Mouse (Mus musculus): ENCODE measurements around the gene Ube2n. TPM values are rescaled to one million over a fixed set of nuclear protein-coding genes. Genes with fewer than 3 reads are reported as not detected.
A peak's percentile ranks its signal among the peaks of the same experiment; 100 is the strongest.
"Not testable (repeated sequence)": the region's sequence is repeated elsewhere in the genome, so short reads cannot be mapped to it uniquely, and the experiment has no call there.

The Ube2n gene
- total RNA-seq, 1 experiment from 2014 or later: 145 TPM

- no peak for ATAC-seq (replicated peaks in 1 of 2; ENCODE audit: insufficient read depth in 1 of 2, low FRiP score in 2 of 2, low TSS enrichment in 1 of 2, low read depth in 1 of 2, poor library complexity in 2 of 2, severe bottlenecking in 2 of 2)
Measured at GRCm38 (mm10) chr10:95545051-95545450, 30.1 kb downstream of the Ube2n start.

GRCm38 (mm10) chr10:95546178-95546577, 31.2 kb downstream of the Ube2n start:
- ATAC-seq (replicated peaks in 1 of 2; ENCODE audit: insufficient read depth in 1 of 2, low FRiP score in 2 of 2, low TSS enrichment in 1 of 2, low read depth in 1 of 2, poor library complexity in 2 of 2, severe bottlenecking in 2 of 2): no peak

DNA sequence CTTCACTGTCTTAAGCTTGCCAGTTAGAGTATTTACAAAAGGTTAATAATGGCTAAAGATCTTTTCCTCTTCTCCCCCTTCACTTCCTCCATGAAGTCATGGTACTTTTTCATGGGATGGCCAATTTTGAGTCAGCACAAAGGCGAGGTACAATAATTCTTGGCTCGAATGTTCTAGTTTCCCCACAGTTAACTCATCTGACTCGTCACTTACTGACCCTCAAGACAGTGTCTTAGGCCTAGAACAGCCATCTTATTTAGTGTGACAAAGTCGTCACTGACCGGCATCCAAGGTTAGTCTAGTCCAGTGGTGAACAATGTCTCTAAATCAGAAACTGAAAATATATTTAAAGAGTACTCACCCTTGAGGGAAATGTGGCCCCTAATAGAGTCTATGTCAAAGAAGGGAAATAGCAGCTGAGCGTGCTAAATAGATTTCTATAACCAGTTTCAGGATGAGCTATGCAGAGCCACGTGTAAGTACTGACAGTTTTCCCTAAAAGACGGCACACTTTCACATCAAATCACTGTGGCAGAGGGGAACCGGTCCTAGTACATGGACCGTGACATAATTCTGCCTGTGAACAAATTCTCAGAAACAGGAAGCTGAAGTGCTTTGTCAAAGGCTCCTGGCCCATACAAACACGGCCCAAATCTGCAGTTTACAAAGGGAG, 33.3 kb downstream of the Ube2n start:
- ATAC-seq (replicated peaks in 1 of 2; ENCODE audit: insufficient read depth in 1 of 2, low FRiP score in 2 of 2, low TSS enrichment in 1 of 2, low read depth in 1 of 2, poor library complexity in 2 of 2, severe bottlenecking in 2 of 2): no peak

DNA sequence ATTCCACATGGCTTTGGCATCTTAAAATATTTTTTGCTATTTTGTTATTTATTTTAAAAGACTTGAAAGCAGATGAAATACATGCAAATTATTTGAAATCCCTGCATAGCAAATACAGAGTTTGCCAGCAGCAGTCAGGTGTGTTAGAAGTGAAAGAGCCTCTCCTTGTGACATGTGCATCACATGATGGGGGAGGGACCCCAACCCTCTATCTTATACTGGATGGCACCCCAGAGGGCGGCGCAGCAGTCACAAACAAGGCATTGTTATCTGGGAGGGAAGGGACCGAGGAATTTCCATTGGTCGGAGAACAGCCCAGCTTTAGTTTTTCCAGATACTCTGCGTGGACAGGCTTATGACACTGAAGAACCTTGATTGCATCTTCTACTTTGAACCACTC, 34.1 kb downstream of the Ube2n start:
- ATAC-seq (replicated peaks in 1 of 2; ENCODE audit: insufficient read depth in 1 of 2, low FRiP score in 2 of 2, low TSS enrichment in 1 of 2, low read depth in 1 of 2, poor library complexity in 2 of 2, severe bottlenecking in 2 of 2): not testable (repeated sequence)

- no peak for ATAC-seq (replicated peaks in 1 of 2; ENCODE audit: insufficient read depth in 1 of 2, low FRiP score in 2 of 2, low TSS enrichment in 1 of 2, low read depth in 1 of 2, poor library complexity in 2 of 2, severe bottlenecking in 2 of 2)
Measured at GRCm38 (mm10) chr10:95550506-95550905, 35.6 kb downstream of the Ube2n start.

GRCm38 (mm10) chr10:95551752-95552151, 36.8 kb downstream of the Ube2n start:
- no peak for ATAC-seq (replicated peaks in 1 of 2; ENCODE audit: insufficient read depth in 1 of 2, low FRiP score in 2 of 2, low TSS enrichment in 1 of 2, low read depth in 1 of 2, poor library complexity in 2 of 2, severe bottlenecking in 2 of 2)

DNA sequence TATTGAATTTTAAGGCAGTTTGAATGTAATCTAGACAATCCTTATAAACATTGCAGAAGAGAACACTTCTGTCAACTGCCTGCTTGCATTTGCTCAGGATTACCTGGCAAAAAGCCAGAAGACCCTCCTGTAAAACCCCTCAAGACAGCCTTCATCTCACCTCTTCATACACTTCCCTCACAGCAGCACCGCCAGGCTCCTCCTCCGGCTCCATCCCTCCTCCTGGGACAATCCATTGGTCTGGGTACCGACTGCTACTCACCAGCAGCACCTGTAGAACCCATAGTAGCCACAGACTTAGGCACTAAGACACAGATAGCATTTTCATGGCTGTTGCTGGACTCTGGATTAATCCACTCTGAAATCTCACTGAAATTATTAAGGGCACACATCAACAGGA, 37.4 kb downstream of the Ube2n start:
- no peak for ATAC-seq (replicated peaks in 1 of 2; ENCODE audit: insufficient read depth in 1 of 2, low FRiP score in 2 of 2, low TSS enrichment in 1 of 2, low read depth in 1 of 2, poor library complexity in 2 of 2, severe bottlenecking in 2 of 2)

DNA sequence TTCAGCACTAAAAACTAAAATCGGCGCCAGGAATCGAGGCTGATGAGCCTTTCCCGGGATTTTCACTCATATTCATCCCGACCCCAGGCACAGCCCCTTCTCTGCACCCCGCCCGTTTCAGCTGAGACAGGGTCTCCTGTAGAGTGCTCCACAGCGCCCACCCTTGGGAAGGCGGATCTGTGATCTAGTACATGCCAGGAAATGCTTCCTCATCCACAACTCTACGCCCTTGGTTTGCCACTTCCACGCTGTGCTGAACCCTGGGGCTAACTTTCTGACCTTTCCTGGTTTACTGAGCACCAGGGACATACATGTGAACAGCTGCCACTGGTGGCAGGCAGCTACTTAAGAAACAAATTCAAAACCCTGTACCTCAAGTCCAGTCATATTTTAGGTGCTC, 40.9 kb downstream of the Ube2n start:
- no peak for ATAC-seq (replicated peaks in 1 of 2; ENCODE audit: insufficient read depth in 1 of 2, low FRiP score in 2 of 2, low TSS enrichment in 1 of 2, low read depth in 1 of 2, poor library complexity in 2 of 2, severe bottlenecking in 2 of 2)

DNA sequence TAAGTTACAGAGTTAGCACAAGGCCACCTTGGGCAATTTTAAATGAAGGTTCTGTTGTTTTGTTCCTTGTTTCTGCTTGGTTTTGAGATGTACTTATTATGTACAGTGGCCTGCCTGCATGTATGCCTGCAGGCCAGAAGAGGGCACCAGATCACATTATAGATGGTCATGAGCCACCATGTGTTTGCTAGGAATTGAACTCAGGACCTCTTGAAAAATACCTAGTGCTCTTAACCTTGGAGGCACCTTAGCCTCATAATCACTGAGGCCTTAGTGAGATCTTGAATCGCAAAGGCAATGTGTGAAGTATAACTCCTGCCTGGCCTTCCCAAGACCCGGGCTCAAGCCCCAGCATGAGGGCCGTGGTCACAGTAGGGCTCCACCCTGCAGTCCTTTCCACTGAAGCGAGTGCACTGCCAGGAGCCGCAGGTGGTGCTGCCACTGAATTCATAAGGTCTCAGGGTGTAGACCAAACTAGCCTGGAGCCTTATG, 42.4 kb downstream of the Ube2n start:
- ATAC-seq (replicated peaks in 1 of 2; ENCODE audit: insufficient read depth in 1 of 2, low FRiP score in 2 of 2, low TSS enrichment in 1 of 2, low read depth in 1 of 2, poor library complexity in 2 of 2, severe bottlenecking in 2 of 2): peak in 1 of 2 experiments; percentile 42; a peak in 2 of 4 replicates

DNA sequence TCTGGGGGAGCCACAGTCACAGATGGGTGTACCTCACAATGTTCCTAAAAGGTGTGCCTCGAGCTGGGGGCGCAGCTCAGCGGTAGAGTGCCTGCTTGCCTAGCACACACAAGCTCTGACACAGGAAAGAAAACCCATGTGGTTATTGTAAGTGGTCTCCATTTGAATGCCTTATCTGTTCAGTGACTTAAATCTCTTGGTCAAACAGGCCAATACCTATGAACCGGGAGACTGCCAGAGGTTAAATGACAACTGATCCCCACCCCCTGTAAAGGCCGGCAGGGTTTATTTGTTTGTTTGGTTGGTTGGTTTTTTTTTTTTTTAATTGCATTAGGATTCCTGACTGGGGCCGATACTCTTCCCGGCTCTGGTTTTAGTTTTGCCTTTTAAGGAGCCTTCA, 44.5 kb downstream of the Ube2n start:
- ATAC-seq (replicated peaks in 1 of 2; ENCODE audit: insufficient read depth in 1 of 2, low FRiP score in 2 of 2, low TSS enrichment in 1 of 2, low read depth in 1 of 2, poor library complexity in 2 of 2, severe bottlenecking in 2 of 2): no peak

GRCm38 (mm10) chr10:95560394-95560983, 45.5 kb downstream of the Ube2n start:
- no peak for ATAC-seq (replicated peaks in 1 of 2; ENCODE audit: insufficient read depth in 1 of 2, low FRiP score in 2 of 2, low TSS enrichment in 1 of 2, low read depth in 1 of 2, poor library complexity in 2 of 2, severe bottlenecking in 2 of 2)

- ATAC-seq (replicated peaks in 1 of 2; ENCODE audit: insufficient read depth in 1 of 2, low FRiP score in 2 of 2, low TSS enrichment in 1 of 2, low read depth in 1 of 2, poor library complexity in 2 of 2, severe bottlenecking in 2 of 2): no peak
Measured at GRCm38 (mm10) chr10:95561616-95562015, 46.7 kb downstream of the Ube2n start.

DNA sequence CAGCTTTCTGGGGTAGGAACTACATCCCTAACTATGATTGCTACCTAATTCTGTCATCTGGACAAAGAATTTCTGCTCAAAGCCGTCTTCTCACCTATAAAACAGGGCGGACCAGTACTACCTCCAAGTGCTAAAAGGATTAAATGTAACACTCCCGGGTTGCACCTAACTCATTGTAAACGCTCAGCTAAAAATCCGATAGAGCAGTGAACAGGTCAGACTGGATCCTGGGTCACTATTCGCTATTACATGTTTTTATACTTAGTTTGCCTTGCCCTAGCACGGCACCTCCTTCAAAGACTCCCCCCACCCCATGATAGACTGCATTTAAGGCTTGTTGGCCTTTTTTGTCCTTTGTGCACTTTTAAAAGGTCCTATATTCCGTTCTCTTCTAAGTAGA, 47.5 kb downstream of the Ube2n start:
- no peak for ATAC-seq (replicated peaks in 1 of 2; ENCODE audit: insufficient read depth in 1 of 2, low FRiP score in 2 of 2, low TSS enrichment in 1 of 2, low read depth in 1 of 2, poor library complexity in 2 of 2, severe bottlenecking in 2 of 2)

GRCm38 (mm10) chr10:95562859-95563841, 48.2 kb downstream of the Ube2n start:
- no peak for ATAC-seq (replicated peaks in 1 of 2; ENCODE audit: insufficient read depth in 1 of 2, low FRiP score in 2 of 2, low TSS enrichment in 1 of 2, low read depth in 1 of 2, poor library complexity in 2 of 2, severe bottlenecking in 2 of 2)

DNA sequence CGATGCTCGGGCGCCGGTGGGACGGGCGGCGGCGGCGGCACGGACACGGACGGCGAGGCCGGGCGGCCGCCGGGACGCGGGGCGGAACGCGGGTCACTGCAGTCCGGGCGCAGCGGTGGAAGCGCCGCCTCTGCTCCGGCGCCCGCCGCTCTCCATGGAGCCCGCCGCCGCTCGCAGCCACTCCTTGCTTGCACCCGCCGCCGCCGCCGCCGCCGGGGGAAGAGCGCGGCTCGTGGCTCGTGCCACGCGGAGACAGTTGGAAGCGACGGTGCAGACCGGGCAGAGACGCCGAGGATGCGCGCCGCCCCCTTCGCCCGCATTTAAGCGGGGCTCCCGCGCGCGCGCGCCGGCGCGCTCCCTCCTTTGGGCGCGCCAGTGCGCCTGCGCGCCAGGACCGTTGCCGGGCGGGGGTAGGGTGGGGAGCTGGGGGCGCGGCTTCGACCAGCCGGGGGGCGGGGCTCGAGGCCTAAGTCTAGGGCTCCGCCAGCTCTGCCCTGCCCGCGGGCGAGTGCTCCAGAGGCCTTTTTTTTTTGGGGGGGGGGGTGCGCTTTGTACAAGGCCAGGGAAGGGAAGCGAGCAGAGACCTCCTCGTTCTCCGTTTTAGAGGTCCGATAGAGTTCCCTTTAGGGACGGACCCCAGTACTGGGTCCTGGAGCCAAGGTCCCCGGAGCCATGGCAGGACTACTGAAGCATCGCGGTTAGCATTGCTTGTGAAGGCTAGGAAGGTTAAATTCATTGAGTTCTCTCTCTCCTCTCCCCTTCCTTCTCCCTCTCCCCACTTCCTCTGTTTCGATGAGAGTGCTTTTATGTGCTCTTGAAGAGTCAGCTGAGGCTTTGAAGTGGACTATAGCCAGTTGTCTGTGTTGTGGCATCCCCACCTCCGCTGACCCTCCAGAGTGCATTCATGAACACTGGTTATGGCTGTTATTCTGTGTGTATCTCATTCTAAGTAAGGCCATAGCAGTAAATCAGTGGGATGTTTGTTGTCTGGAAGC, 49.2 kb downstream of the Ube2n start, which contains the start of gene Nudt4:
Nudt4 (minus strand) TSS at position 296 of the 995 bp plus-strand sequence.
- ATAC-seq (replicated peaks in 1 of 2; ENCODE audit: insufficient read depth in 1 of 2, low FRiP score in 2 of 2, low TSS enrichment in 1 of 2, low read depth in 1 of 2, poor library complexity in 2 of 2, severe bottlenecking in 2 of 2): peak; percentile 59

DNA sequence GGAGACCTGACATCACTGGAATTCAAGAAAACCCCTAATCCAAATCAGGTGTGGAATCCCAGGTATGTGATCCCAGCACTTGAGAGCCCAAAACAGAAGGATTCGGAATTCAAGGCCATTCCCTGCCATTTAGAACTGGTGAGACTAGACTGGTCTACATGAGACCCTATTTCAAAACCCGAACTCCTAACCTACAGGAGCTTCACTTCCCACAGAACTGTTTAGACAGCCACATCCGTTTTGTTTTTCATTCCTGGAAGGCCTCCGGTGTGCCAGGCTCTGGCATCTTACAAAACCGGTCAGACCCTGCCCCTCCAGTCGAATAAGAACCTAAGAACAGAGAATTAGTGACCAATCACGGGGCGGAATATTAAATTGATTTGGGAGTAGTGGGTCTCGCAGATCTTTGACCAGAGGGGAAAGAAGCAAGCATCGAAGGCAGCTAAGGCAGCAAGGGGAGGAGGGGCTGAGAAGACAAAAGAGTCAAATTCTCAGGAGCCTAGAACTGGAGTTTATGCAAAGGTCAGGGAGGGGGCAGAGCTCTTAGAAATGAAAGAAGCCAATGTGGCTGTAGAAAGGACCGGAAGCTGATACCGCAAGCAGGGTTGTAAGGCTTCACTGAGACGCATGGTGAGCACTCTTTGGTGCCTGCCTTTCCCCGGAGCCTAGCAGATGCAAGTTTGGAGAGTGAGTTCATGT, 50.4 kb downstream of the Ube2n start:
- peak; percentile 29 to 52; a peak in 3 of 4 replicates for ATAC-seq (replicated peaks in 1 of 2; ENCODE audit: insufficient read depth in 1 of 2, low FRiP score in 2 of 2, low TSS enrichment in 1 of 2, low read depth in 1 of 2, poor library complexity in 2 of 2, severe bottlenecking in 2 of 2)
